Mouse (Mus musculus): ENCODE measurements around the gene Elmo1.

GRCm38 (mm10) chr13:20454357-20454756, 364.0 kb downstream of the Elmo1 start:
- TF ChIP-seq GATA1 (IDR thresholded peaks at IDR 0.05; ENCODE audit: low read length) (no peak), TAL1 (IDR thresholded peaks at IDR 0.05; ENCODE audit: low read length) (no peak)
